Mouse (Mus musculus): ENCODE data around the gene Olfm1. TPM values are rescaled to one million over a fixed set of nuclear protein-coding genes. Genes with fewer than 3 reads are reported as not detected.

Gene Olfm1
- polyA plus RNA-seq, 1 experiment, result 11.7 TPM

GRCm38 (mm10) chr2:28218651-28219356 lies 26.0 kb downstream of the Olfm1 start:
- H3K27ac ChIP-seq (ENCODE audit: insufficient read depth, low read length), result no peak overlapping the region
- WGBS, result 77% methylated on average over 7 of the region's 7 CpGs
- H3K36me3 ChIP-seq (ENCODE audit: control insufficient read depth, insufficient read depth, low read length), result no peaks in the 10 kb centered on the region
- DNase-seq (ENCODE audit: low read depth in 1 of 2, low spot score in 2 of 2), result no peak
- no peaks in the 10 kb centered on the region for H3K4me1 ChIP-seq (ENCODE audit: control insufficient read depth, insufficient read depth, insufficient read length)
- H3K27me3 ChIP-seq (ENCODE audit: control insufficient read depth, insufficient read depth, low read length), result no peaks in the 10 kb centered on the region
- TF ChIP-seq POLR2A (IDR thresholded peaks at IDR 0.05; ENCODE audit: low read depth, low read length) (no peak), CTCF (IDR thresholded peaks at IDR 0.05; ENCODE audit: extremely low read depth, insufficient read depth, insufficient read length, insufficient replicate concordance) (no peak)
- no peak overlapping the region for H3K4me3 ChIP-seq (ENCODE audit: extremely low read depth, insufficient read depth, insufficient read length)

DNA sequence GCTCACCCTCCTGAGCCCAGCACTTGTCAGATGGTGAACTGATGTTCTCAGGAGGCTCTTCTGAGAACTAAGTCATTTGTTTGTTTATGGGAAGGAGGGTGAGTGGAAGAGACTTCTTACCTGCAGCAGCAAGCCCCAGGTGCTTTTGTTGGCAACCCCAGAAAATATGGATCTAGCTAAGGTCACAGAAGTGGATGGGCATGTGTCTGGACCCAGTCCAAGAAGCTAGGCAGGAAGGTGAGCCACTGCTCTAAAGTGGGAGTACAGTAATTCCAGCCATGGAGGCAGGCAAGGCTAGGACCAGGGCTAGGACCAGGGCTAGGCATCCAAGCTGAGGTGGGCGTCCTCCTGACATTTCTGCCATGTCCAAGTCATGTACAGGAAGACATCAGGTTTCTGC lies 26.8 kb downstream of the Olfm1 start:
- TF ChIP-seq CTCF (IDR thresholded peaks at IDR 0.05; ENCODE audit: extremely low read depth, insufficient read depth, insufficient read length, insufficient replicate concordance) (no peak), POLR2A (IDR thresholded peaks at IDR 0.05; ENCODE audit: low read depth, low read length) (no peak)
- WGBS, result 86% methylated on average over 1 of the region's 1 CpGs
- no peaks in the 10 kb centered on the region for H3K27me3 ChIP-seq (ENCODE audit: control insufficient read depth, insufficient read depth, low read length)

GRCm38 (mm10) chr2:28221803-28222202 lies 29.0 kb downstream of the Olfm1 start:
- H3K27me3 ChIP-seq (ENCODE audit: control insufficient read depth, insufficient read depth, low read length), result no peaks in the 10 kb centered on the region

More for the DNA sequence above, 26.8 kb downstream of the Olfm1 start:
- Histone ChIP-seq H3K36me3 (ENCODE audit: control insufficient read depth, insufficient read depth, low read length) (no peaks in the 10 kb centered on the region), H3K4me1 (ENCODE audit: control insufficient read depth, insufficient read depth, insufficient read length) (no peaks in the 10 kb centered on the region), H3K4me3 (ENCODE audit: extremely low read depth, insufficient read depth, insufficient read length) (no peak overlapping the region), H3K27ac (ENCODE audit: insufficient read depth, low read length) (no peak overlapping the region)
- DNase-seq (ENCODE audit: low read depth in 1 of 2, low spot score in 2 of 2), result no peak

DNA sequence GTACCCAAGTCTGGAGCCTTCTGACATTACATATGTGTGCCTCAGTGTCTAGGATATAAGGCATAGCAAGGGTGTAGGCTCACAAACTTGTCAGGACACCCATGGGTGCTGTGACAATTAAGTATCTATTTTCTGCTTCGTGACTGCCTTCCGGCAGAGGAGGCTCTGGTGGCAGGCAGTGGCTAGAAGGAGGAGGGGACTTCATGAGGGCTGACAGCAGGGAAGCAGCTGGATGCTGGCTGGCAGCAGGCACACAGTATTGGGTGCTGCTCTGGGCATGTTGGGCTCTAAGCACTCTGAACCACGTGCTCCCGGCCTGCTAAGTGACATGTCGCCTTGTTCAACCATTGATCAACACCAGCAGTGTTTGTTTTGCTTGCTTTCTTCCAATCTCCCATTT lies 32.0 kb downstream of the Olfm1 start:
- 74% methylated on average over 5 of the region's 5 CpGs for WGBS
- Histone ChIP-seq H3K36me3 (ENCODE audit: control insufficient read depth, insufficient read depth, low read length) (no peaks in the 10 kb centered on the region), H3K27me3 (ENCODE audit: control insufficient read depth, insufficient read depth, low read length) (no peaks in the 10 kb centered on the region), H3K27ac (ENCODE audit: insufficient read depth, low read length) (no peak overlapping the region), H3K4me3 (ENCODE audit: extremely low read depth, insufficient read depth, insufficient read length) (no peak overlapping the region), H3K4me1 (ENCODE audit: control insufficient read depth, insufficient read depth, insufficient read length) (no peaks in the 10 kb centered on the region)
- TF ChIP-seq POLR2A (IDR thresholded peaks at IDR 0.05; ENCODE audit: low read depth, low read length) (no peak), CTCF (IDR thresholded peaks at IDR 0.05; ENCODE audit: extremely low read depth, insufficient read depth, insufficient read length, insufficient replicate concordance) (no peak)
- no peak for DNase-seq (ENCODE audit: low read depth in 1 of 2, low spot score in 2 of 2)

More at GRCm38 (mm10) chr2:28221803-28222202, 29.0 kb downstream of the Olfm1 start:
- Histone ChIP-seq H3K27ac (ENCODE audit: insufficient read depth, low read length) (no peak overlapping the region), H3K36me3 (ENCODE audit: control insufficient read depth, insufficient read depth, low read length) (no peaks in the 10 kb centered on the region), H3K4me1 (ENCODE audit: control insufficient read depth, insufficient read depth, insufficient read length) (no peaks in the 10 kb centered on the region), H3K4me3 (ENCODE audit: extremely low read depth, insufficient read depth, insufficient read length) (no peak overlapping the region)
- TF ChIP-seq POLR2A (IDR thresholded peaks at IDR 0.05; ENCODE audit: low read depth, low read length) (no peak), CTCF (IDR thresholded peaks at IDR 0.05; ENCODE audit: extremely low read depth, insufficient read depth, insufficient read length, insufficient replicate concordance) (no peak)
- WGBS, result 68% methylated on average over 2 of the region's 2 CpGs
- DNase-seq (ENCODE audit: low read depth in 1 of 2, low spot score in 2 of 2), result no peak

DNA sequence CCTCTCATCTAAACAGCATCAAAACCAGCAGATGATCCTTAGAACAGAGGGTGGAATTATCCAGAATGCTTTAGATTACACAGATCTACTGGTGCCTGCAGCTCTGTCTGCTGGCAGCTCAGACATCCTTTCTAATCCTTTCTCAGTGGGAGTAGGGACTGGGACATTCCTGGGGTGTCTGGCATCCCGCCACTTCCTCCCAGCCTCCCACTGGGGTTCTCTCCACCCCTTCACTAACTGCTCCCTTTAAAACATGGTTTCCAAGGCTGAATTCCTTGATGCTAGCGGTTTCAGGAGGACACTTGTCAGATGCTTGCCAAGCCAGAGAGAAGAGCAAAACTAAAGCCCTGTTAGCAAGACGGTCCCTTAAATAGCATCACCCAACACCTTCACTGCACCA lies 33.1 kb downstream of the Olfm1 start:
- Histone ChIP-seq H3K4me3 (ENCODE audit: extremely low read depth, insufficient read depth, insufficient read length) (no peak overlapping the region), H3K27ac (ENCODE audit: insufficient read depth, low read length) (no peak overlapping the region), H3K27me3 (ENCODE audit: control insufficient read depth, insufficient read depth, low read length) (no peaks in the 10 kb centered on the region), H3K36me3 (ENCODE audit: control insufficient read depth, insufficient read depth, low read length) (no peaks in the 10 kb centered on the region), H3K4me1 (ENCODE audit: control insufficient read depth, insufficient read depth, insufficient read length) (no peaks in the 10 kb centered on the region)
- WGBS, result 74% methylated on average over 3 of the region's 3 CpGs
- TF ChIP-seq POLR2A (IDR thresholded peaks at IDR 0.05; ENCODE audit: low read depth, low read length) (no peak), CTCF (IDR thresholded peaks at IDR 0.05; ENCODE audit: extremely low read depth, insufficient read depth, insufficient read length, insufficient replicate concordance) (no peak)
- no peak for DNase-seq (ENCODE audit: low read depth in 1 of 2, low spot score in 2 of 2)

GRCm38 (mm10) chr2:28226971-28227370 lies 34.2 kb downstream of the Olfm1 start:
- Histone ChIP-seq H3K36me3 (ENCODE audit: control insufficient read depth, insufficient read depth, low read length) (no peaks in the 10 kb centered on the region), H3K4me1 (ENCODE audit: control insufficient read depth, insufficient read depth, insufficient read length) (no peaks in the 10 kb centered on the region), H3K27ac (ENCODE audit: insufficient read depth, low read length) (no peak overlapping the region), H3K27me3 (ENCODE audit: control insufficient read depth, insufficient read depth, low read length) (no peaks in the 10 kb centered on the region), H3K4me3 (ENCODE audit: extremely low read depth, insufficient read depth, insufficient read length) (no peak overlapping the region)
- TF ChIP-seq POLR2A (IDR thresholded peaks at IDR 0.05; ENCODE audit: low read depth, low read length) (no peak), CTCF (IDR thresholded peaks at IDR 0.05; ENCODE audit: extremely low read depth, insufficient read depth, insufficient read length, insufficient replicate concordance) (no peak)
- DNase-seq (ENCODE audit: low read depth in 1 of 2, low spot score in 2 of 2), result no peak
- WGBS, result 76% methylated on average over 5 of the region's 5 CpGs

DNA sequence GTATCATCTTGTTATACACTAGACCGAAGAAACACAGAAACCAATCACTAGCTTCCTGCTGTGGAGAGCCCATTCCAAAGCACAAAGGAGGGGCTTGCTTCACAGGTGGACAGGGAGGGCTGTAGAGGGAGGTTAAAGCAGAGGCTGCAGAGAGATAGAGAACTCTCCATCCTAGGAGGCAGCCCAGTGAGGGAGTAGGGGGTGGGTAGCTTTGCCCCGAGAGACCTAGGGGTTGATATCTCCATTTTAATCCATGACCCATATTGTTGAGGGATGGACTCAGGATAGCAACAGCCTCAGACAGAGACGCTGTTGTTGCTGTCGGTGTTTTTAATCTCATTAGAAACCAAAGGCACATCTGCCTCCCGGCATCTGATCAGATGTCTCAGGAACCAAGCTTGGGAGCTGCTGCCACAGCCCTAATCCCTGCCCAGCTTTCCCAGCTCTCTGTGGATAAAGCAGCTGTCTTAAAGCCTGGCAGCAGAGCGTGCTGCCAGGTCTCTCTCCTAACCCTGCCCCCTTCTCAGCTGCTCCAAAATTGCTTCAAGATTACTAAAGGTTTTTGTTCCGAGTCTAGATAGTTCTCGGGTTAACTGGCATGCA lies 34.9 kb downstream of the Olfm1 start:
- H3K27me3 ChIP-seq (ENCODE audit: control insufficient read depth, insufficient read depth, low read length), result no peaks in the 10 kb centered on the region
- H3K4me1 ChIP-seq (ENCODE audit: control insufficient read depth, insufficient read depth, insufficient read length), result no peaks in the 10 kb centered on the region
- no peak overlapping the region for H3K4me3 ChIP-seq (ENCODE audit: extremely low read depth, insufficient read depth, insufficient read length)
- H3K36me3 ChIP-seq (ENCODE audit: control insufficient read depth, insufficient read depth, low read length), result no peaks in the 10 kb centered on the region
- TF ChIP-seq POLR2A (IDR thresholded peaks at IDR 0.05; ENCODE audit: low read depth, low read length), result no peak
- WGBS, result 81% methylated on average over 8 of the region's 8 CpGs
- no peak for DNase-seq (ENCODE audit: low read depth in 1 of 2, low spot score in 2 of 2)
- no peak overlapping the region for H3K27ac ChIP-seq (ENCODE audit: insufficient read depth, low read length)
